Mouse (Mus musculus) kidney, postnatal 25 days (tissue): ENCODE measurements around the gene Sdf4.

Source experiments
- DNase-seq, 2 experiments: peaks; one replicate each; pipeline ENCODE4 v3.0.0; 2021; ENCODE audit warnings: mixed read lengths in 2 of 2

Gene Sdf4

GRCm38 (mm10) chr4:155992241-155992905 is at the start of gene Sdf4, which contains the start of gene B3galt6:
TSS of gene Sdf4 (plus strand) at chr4:155992872.
TSS of gene B3galt6 (minus strand) at chr4:155992649.
- DNase-seq = peak; percentile 79 to 91

- DNase-seq = peak in 1 of 2 experiments; percentile 44
These were observed 49.6 kb upstream of the Sdf4 start for GRCm38 (mm10) chr4:155943049-155943452.

GRCm38 (mm10) chr4:155943534-155944249 is 49.0 kb upstream of the Sdf4 start, which contains the start of gene Ube2j2:
TSS of gene Ube2j2 (plus strand) at chr4:155943831.
- DNase-seq = peak; percentile 91 to 97

- DNase-seq = peak in 1 of 2 experiments; percentile 47
These were observed 48.4 kb upstream of the Sdf4 start for GRCm38 (mm10) chr4:155944271-155944670.

GRCm38 (mm10) chr4:155947094-155947493 is 45.6 kb upstream of the Sdf4 start:
- no peak for DNase-seq

- no peak for DNase-seq
These were observed 37.2 kb upstream of the Sdf4 start for GRCm38 (mm10) chr4:155955491-155955890.

- DNase-seq = peak; percentile 85 to 88
These were observed 33.4 kb upstream of the Sdf4 start for GRCm38 (mm10) chr4:155959275-155959674.

- DNase-seq = peak; percentile 65 to 87
These were observed 30.3 kb upstream of the Sdf4 start, which contains the start of gene C1qtnf12 for GRCm38 (mm10) chr4:155962167-155962971. TSS of gene C1qtnf12 (plus strand) at chr4:155962318.

GRCm38 (mm10) chr4:155963106-155963505 is 29.6 kb upstream of the Sdf4 start:
- DNase-seq = peak; percentile 49 to 78

GRCm38 (mm10) chr4:155964396-155964795 is 28.3 kb upstream of the Sdf4 start:
- DNase-seq = peak; percentile 58 to 72

- DNase-seq = no peak
These were observed 23.5 kb upstream of the Sdf4 start for GRCm38 (mm10) chr4:155969043-155969653.

- no peak for DNase-seq
These were observed 22.4 kb upstream of the Sdf4 start for GRCm38 (mm10) chr4:155970286-155970685.

- DNase-seq = no peak
These were observed 20.0 kb upstream of the Sdf4 start for GRCm38 (mm10) chr4:155972651-155973050.

GRCm38 (mm10) chr4:155973239-155973638 is 19.4 kb upstream of the Sdf4 start:
- no peak for DNase-seq

GRCm38 (mm10) chr4:155981436-155982082 is 11.1 kb upstream of the Sdf4 start:
- DNase-seq = no peak

- no peak for DNase-seq
These were observed 8.9 kb upstream of the Sdf4 start for GRCm38 (mm10) chr4:155983788-155984187.

GRCm38 (mm10) chr4:155991211-155991907 is 1.3 kb upstream of the Sdf4 start:
- no peak for DNase-seq

- DNase-seq = no peak
These were observed 803 bp upstream of the Sdf4 start for GRCm38 (mm10) chr4:155991908-155992230.

- DNase-seq = peak; percentile 96 to 99
These were observed 355 bp downstream of the Sdf4 start for GRCm38 (mm10) chr4:155992906-155993547.

GRCm38 (mm10) chr4:155993606-155994005 is 934 bp downstream of the Sdf4 start:
- no peak for DNase-seq

- DNase-seq = no peak
These were observed 11.4 kb downstream of the Sdf4 start for GRCm38 (mm10) chr4:156004109-156004508.
